Mouse (Mus musculus): ENCODE results near the gene Pcgf5.

DNA sequence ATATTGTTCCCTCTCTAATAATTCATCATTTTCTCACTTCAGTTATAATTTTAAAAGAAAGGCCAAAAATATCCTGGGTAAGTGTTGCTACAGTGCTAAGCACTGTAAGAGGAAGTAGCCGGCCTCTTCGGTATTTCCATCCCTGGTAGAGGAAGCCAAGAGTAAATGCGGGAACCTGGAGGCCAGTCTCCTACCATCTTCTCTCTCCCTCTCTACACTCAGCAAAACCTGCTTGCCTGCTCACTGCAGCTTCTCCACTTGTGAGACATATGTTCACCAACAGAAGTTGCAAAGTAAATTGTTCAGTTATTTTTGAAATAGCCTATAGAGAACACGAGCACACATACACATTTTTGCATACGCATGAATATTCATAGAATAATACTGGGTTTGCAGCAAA lies 34.1 kb upstream of the Pcgf5 start:
- no peak for TF ChIP-seq CTCF (IDR thresholded peaks at IDR 0.05; ENCODE audit: insufficient read depth, low read depth, low read length)
- TF ChIP-seq POLR2A (IDR thresholded peaks at IDR 0.05; ENCODE audit: insufficient read depth, low read depth, low read length): no peak
